Mouse (Mus musculus): ENCODE results near the gene Dpf2. TPM values are rescaled to one million over a fixed set of nuclear protein-coding genes. Genes with fewer than 3 reads are reported as not detected.

Dpf2 gene
- total RNA-seq, 4 experiments from 2014 or later: 71.9 to 95.2 (median 81.1) TPM

DNA sequence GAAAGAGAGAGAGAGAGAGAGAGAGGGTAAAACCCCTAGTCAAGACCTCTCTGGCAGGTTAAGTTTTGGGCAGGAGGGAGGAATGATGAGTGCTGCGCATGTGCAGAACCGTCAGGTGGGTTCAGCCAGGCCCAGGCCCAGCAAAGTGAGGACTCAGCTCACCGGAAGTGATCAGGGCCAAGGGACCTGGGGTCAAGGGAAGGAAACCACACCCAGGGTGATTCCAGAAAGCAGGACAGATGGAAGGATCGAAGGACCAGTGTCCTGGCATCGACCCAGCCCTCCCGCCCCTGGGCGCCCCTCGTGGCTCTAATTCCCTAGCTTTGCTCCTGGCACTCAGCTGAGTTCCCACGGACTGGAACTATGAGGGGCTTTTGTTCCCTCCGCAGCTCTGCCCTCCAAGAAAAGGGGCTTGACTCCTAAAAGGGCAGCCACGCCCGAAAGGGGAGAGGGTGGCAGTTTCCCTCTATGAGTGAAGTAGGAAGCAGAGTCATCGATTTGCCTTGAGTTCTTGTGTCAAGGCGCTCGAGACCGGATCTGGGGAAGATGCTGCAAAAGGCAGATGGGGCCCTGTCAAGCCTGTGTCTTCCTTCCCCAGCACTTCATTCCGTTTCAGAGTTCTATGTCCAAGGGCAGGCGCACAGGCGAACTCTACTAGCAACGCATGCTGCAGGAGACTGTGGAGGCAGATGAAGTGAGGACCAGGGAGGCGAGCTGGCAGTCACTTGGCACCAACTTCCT lies 24.5 kb upstream of the Dpf2 start:
- DNase-seq (ENCODE audit: low spot score): no peak

DNA sequence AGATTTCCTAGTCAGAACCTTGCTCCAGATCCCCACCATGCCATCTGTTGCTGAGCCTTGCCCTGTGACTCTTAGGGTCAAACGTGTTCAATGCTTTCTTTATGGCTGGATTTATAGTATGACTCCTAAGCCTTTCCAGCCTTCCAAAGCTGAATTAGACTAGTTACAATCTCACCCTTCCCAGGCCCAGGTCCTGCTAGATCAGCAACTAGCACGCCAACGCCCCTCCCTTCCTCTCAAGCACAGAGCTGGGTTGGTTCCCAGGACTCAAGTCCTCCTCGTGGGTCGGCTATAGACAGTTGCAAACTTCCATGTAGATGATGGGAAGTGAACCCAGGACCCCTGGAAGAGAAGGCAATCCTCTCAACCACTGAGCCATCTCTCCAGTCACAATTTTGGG lies 22.9 kb upstream of the Dpf2 start:
- no peak for DNase-seq (ENCODE audit: low spot score)

DNA sequence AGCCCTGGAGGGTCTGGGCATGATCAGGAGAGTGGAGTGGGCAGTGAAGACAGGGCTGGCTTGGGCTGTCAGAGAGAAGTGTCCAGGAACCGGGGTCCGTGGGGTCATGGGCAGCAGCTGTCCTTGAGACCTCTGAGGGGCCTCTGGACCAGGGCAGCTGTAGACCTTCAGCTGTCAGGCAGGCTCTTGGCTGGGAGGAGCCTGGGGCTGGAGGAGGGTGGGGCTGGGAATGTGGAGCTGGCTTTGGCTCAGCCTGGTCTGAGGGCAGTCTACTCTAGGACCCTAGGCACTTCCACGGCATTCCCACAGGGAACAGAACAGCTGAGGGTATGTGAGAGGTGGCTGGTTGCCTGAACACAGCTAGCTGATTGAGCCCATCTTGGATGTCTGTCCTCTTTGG lies 22.5 kb upstream of the Dpf2 start:
- DNase-seq (ENCODE audit: low spot score): no peak

DNA sequence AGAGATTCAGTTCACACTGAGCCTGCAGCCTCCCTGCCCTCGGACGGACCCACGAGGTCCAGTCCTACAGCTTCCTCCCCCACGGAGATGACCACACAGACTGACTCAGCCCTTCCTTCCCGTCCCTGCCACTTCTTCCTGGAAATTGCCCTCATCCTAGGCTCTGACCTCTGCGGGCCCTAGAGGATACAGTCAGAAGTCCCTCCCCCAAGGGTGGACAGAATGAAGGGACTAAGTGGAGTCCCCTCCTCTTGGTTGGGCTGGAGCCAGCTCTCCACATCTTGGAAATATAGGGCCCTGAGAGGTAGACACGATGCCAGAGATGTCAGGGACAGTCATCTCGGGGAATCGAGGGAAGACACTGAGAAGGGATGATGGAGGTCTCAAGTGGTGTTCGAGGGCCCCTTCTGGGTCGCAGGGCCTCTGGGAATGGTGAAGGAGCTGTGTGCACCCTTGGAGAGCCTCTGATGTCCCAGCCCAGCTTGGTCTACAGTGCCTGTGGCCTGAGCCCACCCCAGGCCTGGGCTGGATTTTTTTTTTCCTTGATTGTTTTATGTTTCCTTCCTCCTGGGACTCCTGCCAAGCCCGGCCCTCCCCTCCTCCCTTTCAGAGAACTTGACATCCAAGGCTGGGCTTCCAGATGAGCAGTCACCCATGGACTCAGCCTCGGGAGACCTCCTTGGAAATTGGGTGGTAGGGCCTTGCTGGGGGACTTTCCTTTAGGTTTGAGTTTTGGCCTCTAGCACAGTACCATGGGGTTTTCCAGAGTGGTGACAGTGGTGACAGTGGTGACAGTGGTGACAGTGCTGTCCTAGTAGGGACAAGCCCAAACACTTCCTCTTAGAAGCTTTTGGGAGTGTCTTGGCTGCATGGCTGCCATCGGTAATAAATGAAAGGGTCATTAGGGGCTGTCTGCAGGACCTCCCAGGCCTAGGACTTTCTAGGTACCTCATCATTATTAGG lies 17.1 kb upstream of the Dpf2 start:
- peak; percentile 77 for DNase-seq (ENCODE audit: low spot score)

DNA sequence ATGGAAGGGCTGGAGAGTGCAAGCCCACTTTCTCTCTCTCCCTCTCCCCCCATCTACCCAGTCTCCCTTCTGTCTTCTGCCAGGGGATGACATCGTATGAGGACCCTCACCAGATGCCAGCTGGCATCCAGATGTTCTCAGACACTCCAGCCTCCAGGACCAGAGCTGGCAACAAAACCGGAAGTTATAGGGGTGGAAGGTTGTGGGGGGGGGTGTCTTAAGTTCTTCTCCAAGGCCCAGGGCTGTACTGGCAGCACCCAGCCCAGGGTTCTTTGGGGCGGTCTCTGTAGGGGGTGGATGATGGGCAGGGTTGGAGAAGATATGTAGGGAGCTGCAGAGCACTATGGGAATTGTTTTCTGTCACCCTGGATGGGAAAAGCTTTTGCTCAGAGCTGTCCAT lies 15.7 kb upstream of the Dpf2 start:
- DNase-seq (ENCODE audit: low spot score): no peak

DNA sequence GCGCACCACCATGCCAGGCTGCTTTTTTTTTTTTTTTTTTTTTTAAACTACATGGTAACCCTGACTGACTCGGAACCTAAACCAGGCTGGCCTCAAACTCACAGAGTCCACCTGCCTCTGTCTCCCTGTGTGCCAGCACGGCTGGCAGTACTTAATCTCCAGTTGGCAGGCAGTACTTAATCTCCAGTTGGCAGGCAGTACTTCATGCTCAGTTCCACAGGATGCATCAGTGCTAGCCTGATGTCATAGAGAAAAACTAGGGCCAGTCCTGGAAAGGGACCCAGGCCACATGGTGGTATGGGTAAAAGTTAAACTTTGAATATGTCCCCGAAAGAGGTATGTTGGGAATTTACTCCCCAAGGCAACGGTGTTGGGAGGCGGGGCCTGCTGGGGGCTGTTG lies 15.3 kb upstream of the Dpf2 start:
- DNase-seq (ENCODE audit: low spot score): no peak

DNA sequence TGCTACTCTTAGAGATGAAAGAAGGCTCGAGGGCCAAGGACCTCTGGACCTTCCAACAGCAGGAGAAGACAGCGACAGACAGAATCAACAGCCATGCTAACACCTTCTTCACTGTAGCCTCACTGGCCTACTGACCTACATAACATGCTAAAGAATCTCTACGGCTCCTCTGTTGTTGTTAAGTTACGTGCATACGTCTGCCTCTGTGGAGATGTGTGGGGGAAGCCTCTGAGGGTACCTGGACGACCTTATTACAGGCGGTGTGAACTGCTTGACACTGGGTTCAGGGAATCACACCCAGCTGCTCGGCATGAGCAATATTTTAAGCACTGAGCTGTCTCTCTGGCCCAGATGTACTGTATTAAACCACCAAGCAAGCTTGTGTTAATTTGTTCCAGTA lies 14.7 kb upstream of the Dpf2 start:
- DNase-seq (ENCODE audit: low spot score): no peak

DNA sequence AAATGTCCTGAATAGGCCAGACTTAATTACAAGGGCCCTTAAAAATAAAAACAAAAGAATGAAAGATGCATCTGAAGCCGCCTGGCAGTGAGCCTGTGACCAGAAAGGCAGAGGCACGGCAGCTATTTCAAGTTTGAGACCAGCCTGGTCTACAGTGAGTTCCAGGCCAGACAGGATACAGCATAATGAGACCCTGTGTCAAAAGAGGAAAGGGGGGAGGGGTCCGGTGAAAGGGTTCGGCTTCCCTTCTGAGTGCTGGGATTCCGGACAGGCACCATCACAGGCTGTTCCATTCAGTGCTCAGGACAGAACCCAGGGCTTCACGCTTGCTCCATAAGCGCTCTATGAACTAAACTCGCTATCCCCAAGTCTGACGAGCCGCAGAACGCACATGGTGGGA lies 14.2 kb upstream of the Dpf2 start:
- DNase-seq (ENCODE audit: low spot score): no peak

DNA sequence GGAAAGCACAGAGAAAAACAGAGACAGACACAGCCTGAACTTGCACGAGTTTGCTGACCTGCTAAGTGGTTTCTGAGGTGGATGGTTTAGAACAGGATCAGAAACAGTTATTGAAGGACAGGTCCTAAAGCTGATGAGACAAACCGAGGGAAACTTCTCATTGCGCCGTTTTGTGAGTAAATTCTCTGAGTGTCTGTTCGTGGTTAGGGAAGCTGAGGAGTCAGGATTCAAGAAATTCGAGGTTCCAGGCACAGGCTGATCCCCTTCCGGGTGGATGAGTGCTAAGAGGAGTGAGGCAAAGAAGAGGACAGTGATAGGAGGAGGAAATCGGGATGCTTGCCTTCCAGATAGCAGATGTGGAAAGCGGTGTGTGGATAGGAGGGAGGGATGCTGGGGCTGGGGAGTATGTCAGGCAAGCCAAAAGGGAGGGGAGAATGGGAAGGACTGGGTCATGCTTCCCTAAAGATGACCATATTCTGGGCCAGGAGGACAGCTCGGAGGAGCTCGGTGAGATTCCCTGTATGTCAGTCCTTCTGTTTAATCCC lies 12.6 kb upstream of the Dpf2 start:
- no peak for DNase-seq (ENCODE audit: low spot score)

DNA sequence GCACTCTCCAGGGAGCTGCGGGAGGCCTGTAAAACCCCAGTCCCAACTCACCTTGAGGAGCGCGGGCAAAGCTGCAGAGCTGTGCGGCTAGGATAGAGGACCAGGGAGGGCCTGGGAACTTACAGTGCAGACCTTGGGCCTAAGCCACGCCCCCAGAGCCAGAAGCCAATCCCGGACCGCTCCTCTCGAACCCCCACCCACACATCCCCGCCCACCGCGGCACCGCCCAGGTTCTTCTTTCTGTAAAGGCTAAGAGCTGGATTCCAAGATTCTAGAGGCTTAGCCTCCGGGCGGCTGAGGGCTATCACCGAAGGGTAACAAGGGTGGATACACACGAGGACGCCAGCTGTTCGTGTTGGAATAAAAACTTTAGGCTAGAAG lies 11.9 kb upstream of the Dpf2 start, which contains the start of gene Cdc42ep2:
Gene Cdc42ep2, minus strand, starts transcription at position 104 of the 381 bp plus-strand sequence.
- peak; percentile 97 for DNase-seq (ENCODE audit: low spot score)

DNA sequence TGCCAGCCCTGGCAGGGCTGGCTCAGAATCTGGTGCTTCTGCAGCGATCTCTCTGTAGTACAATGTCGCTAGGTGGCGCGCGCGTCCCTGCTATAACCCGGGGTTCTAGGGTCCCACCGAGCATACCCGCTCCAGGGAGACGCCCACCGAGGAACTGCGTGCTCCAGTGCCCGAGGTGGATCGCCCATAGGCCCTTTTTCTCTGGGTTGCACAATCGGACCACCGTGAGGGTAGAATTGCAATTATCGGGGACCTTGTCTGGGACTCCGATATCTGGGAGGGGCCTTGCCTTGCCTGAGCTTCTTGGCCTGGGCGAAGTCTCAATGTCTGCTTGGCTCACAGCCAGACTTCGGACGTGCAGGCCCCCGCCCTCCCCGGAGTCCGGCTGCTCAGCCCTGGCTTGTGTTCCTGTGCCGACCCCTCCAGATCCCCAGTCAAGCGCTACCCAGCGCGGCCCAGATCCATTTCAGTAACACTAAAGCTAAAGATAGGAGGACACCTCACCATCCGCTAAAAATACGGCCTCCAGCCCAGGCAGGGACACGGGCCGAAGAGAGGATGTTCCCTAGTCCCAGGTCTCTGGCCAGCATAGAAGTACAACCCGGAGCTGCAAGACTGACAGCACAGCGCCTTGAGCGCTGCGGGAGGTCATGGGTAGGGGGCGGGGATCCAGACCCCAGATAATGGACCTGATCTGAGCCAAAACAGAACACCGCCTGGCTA lies 11.3 kb upstream of the Dpf2 start:
- DNase-seq (ENCODE audit: low spot score): peak; percentile 93

DNA sequence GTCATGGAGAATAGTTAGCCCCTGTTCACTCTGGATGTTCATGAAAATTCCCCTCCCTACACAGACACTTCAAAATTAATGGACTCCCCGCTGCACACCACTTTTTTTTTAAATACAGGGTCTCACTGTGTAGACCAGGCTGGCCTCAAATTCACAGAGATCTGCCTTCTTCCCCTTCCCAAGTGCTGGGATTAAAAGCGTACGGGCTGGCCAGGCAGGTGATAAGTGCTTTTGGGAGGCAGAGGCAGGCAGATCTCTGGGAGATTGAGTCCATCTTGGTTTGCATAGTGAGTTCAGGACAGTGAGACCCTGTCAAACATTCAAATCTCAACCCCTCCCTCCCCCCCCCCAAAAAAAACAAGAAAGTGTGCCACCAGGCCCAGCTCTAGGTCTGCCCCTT lies 10.2 kb upstream of the Dpf2 start:
- no peak for DNase-seq (ENCODE audit: low spot score)

DNA sequence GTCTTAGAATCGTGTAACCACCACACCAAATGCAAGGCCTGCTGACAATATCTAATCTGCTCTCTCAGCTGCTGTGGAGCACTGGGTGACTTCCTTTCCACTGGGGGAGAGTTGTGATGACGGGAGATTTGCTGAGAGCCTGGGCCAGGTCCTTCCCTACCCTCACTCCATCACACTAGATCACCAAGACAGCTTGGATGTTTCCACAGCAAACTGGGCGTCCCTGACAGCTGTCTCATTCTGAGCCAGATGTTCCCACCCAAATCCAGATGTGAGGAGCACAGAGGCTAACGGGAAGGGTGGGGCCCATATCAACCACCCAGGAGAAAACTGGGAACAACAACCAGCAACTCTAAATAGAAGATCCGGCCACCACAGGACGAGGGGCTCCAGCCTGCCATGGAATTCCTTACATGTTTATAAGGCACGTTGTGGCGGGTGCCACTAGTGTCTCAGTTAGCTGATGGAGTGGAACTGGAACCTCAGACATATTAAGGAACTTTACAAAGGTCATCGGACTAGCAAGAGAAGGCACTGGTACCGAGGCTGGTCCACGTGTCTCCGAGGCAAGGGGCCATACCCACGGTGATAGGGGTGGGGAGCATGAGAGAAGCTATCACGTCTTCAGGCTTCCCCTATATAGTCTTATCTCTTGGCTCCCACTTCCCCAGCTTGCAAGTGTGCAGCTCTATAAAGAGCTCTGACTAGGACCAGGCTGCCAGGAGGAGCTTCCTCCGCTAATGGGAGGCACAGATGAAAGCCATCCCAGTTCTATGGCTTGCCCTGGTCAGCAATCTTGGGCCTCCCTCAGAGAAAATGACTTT lies 9.5 kb upstream of the Dpf2 start:
- DNase-seq (ENCODE audit: low spot score): peak; percentile 76

DNA sequence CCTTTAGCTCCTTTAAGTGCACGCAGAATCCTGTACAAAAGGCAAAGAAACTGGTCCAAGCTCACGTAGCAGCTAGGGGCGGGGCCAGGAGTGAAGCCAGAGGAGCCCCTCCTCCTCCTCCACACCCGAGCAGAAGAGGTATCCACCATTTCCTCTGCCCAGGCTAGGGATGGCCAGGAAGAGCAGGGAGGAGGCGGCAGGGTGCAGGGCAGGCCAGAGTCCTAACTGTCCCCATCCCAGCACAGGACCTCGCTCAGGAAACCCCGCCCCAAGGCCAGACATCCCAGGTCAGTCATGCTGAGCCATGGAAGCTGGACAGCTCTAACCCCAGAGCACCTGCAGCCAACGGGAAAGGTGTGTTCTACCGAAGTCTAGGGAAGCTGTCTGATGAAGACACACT lies 8.9 kb upstream of the Dpf2 start:
- DNase-seq (ENCODE audit: low spot score): peak; percentile 50

DNA sequence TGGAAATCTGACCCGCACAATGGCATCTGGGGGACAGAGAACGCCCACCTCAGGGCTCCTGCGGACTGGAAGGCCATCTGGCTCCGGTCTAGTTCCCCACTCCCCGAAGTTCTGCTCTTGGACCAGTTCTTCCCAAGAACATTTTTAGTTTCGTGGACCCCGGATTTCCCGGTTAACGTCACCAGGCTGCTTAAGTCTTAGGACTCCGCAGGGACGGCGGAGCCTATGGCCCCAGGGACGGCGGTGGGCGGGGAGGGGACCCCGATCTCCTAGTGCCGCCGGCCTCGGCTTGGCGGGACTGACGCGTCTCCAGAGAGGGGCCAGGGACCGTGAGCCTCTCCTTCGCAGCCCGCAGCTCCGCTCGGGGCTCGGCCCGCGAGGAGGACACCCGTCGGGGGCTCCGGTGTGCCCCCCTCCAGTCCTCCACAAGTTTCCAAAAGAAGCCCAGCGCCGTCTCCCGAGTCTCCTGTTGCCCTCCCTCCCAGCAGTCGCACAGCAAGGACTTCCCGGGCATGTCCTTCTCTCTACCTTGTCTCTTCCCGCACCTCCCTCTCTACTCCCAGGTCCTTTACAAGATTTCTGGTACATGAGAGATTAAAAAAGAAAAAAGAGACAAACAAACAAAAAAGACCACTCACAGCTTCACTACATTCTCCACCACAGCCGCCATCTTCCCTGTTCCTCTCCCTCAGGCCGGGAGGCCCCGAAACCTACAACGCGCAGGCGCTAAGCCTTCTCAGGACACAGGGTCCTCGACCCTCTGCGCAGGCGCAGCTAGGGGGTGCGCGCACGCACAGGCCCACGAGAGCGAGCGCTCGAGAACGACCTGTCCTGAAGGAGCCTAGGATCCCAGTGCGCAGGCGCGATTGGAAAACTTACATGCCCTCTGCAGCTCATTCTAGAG lies 455 bp downstream of the Dpf2 start:
- peak; percentile 99 for DNase-seq (ENCODE audit: low spot score)

DNA sequence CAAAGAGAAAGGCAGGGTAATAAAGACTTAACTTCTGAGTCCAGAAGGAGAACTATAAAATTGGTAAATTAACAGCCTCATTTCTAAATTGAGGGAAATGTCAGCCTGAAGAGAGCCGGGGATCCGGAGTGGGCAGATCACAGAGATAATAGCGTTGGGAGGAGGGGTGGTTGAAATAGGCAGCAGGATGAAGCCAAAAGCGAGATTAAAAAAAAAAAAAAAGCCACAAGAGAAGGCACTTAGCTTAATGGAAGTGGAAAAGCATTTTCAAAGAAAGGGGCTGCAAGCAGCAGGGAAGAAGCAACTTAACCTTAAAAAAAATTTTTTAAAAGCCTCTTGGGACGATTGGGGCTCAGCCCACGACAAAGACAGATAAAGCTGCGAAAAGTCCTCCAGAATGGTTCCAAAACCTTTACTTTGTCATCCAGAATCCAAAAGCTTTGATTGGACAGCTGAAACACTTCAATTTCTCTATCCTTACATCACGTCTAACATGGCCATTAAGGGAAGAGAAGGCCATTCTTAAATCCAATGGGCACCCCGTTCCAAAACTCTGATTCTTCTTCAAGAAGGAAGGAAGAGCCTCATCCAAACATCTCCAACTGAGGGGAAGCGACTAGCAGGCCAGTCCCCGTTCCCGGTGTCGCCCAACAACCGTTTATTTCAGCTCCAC lies 1.2 kb downstream of the Dpf2 start:
- no peak for DNase-seq (ENCODE audit: low spot score)

DNA sequence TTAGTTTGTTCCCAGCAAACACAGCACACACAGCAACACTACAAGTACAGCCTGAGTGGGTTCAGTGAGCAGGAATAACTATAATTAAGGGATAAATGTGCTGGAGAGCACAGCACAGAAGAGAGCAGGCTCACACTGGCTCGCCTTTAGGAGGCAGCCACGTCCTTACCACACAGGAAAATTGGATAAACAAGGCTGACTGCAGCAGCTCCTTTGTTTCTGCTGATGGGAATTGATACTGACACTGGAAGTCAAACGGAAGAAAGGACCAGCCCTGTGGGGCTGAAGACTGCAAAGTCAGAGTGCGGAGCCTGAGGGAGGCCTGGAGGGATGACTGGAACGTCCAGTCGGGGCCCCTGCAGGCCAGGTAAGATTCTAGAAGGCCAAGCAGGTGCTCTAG lies 2.6 kb downstream of the Dpf2 start:
- no peak for DNase-seq (ENCODE audit: low spot score)

DNA sequence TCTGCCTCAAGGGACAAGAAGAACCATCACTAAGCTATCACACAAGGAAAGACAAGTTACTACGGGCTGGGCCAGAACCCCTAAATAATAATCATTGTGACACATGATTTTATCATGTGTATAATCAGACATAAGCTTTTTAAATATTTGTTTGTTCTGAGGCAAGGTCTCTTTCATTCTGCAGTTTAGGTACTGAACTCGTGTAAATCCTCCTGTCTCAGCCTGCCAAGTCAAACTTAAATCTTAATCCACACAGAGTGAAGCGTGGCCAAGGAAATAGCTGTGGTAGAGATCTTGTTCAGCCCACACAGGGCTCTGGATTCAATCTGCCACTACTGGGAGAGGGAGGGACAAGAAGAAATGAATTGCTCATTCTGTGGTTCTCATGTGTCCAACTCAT lies 5.5 kb downstream of the Dpf2 start:
- DNase-seq (ENCODE audit: low spot score): no peak

DNA sequence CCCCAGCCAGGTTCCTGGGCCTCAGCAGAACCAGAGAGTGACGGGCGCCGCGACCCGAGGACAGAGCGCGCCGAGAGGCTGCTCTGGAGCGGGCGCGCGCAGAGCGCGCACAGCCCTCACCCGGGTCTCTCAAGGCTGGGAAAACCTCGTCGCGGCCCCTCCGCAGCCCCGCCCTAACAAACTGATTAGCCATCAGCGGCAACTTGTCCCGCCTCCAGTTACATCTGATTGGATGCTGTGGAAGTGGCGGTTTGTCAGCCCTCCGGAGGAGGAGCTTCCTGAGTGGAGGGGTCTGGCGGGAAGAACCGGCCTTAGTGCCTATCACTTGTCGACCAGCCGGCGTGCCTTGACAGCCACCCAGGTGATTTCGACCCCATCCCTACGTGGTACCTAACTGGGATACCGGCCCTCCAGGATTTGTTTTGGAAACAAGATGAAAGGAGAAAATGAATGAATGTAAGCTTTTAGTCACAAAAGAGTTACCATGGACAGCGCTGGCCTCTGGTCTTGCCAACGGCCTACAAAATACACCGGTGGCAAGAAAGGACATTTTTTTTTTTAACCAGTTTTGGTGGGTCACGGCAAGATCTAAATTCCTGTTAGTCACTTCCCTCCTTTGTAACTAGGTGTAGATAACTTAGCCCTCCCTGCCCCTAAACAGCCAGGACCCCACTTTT lies 18.7 kb downstream of the Dpf2 start, which contains the start of gene Tigd3:
Gene Tigd3, minus strand, starts transcription at position 148 of the 677 bp plus-strand sequence.
- peak; percentile 95 for DNase-seq (ENCODE audit: low spot score)
